Mouse (Mus musculus): ENCODE data around the gene Tmem248. TPM values are rescaled to one million over a fixed set of nuclear protein-coding genes. Genes with fewer than 3 reads are reported as not detected.

Tmem248 gene
- polyA plus RNA-seq, 1 experiment from 2014 or later, result 26.6 TPM

DNA sequence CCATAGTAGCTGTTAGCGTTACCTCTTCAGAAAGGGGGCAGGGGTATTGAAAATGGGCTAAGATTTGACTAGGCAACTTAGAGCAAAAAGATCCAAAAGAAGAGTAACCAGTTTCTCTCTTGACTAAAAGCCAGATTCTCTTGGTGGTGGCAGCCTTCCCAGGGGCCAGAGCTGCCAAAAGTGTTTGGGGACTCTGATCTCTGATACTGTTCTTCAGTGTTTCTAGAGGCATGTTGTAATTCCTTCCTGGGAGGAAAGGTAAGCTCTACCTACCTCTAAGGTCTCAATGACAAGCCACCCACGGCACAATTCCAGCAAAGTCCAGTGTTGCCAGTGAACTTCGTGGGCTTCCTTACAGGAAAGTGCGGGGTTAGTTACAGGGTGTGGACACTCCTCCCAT is 525 bp downstream of the Tmem248 start:
- no peaks in the 10 kb centered on the region for H3K27me3 ChIP-seq (replicated peaks; ENCODE audit: control insufficient read depth, insufficient read depth, low read length)
- no peak overlapping the region for H3K27ac ChIP-seq (ENCODE audit: low read depth, low read length)
- no peak overlapping the region for H3K4me3 ChIP-seq (ENCODE audit: low read length)
- no peak for ATAC-seq
- no peak overlapping the region for H3K9ac ChIP-seq (ENCODE audit: low read depth, low read length)
- no peaks in the 10 kb centered on the region for H3K9me3 ChIP-seq (ENCODE audit: control insufficient read depth, low read length)
- H3K4me1 ChIP-seq (ENCODE audit: control insufficient read depth, insufficient read depth, low read depth, low read length), result peaks cover 8% of the 10 kb centered on the region
- no peak overlapping the region for H3K4me2 ChIP-seq (ENCODE audit: low read length)
- WGBS, result 92% methylated on average over 4 of the region's 4 CpGs
- peaks cover 2% of the 10 kb centered on the region for H3K36me3 ChIP-seq (ENCODE audit: control insufficient read depth, insufficient read depth, low read length)

DNA sequence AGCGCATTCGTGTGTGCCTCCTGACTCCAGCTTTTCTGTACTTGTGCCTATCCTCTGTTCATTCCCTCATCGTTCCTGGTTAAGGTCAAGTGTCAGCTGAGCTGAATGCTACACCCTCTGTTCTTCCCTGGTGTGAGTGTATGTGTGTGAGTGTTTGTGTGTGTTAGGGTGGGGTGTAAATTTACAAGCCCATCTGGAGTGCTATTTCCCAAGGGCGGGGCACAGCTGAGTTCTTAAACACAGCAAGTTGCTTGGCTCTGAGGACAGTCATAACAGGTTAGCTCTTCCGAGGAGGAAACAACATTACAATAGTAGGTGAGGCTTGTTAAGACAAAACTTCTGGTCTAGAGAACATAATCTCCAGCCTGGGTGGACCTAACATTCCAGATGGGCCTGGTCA is 1.5 kb downstream of the Tmem248 start:
- Histone ChIP-seq H3K9ac (ENCODE audit: low read depth, low read length) (no peak overlapping the region), H3K4me1 (ENCODE audit: control insufficient read depth, insufficient read depth, low read depth, low read length) (peaks cover 12% of the 10 kb centered on the region), H3K27me3 (replicated peaks; ENCODE audit: control insufficient read depth, insufficient read depth, low read length) (no peaks in the 10 kb centered on the region), H3K36me3 (ENCODE audit: control insufficient read depth, insufficient read depth, low read length) (peaks cover 2% of the 10 kb centered on the region; the same call in 1 of the 2 replicates), H3K4me2 (ENCODE audit: low read length) (no peak overlapping the region), H3K27ac (ENCODE audit: low read depth, low read length) (no peak overlapping the region), H3K9me3 (ENCODE audit: control insufficient read depth, low read length) (no peaks in the 10 kb centered on the region), H3K4me3 (ENCODE audit: low read length) (no peak overlapping the region)
- no peak for ATAC-seq
- 84% methylated on average over 5 of the region's 5 CpGs for WGBS

DNA sequence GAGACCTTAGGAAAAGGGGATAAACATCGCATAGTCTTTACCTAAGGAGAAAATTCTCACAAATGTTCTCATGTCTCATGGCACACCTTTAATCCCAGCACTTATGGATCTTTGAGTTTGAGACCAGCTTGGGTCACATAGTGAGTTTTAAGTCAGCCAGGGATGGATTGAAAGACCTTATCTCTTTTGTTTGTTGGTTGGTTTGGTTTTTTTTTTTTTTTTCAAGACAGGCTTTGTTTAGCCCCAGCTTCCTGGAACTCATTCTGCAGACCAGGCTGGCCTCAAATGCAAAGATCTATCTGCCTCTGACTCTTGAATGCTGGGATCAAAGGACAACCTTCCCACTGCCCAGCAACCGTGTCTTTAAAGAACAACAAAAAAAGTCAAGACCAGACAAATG is 4.4 kb downstream of the Tmem248 start:
- 54% methylated on average over 2 of the region's 2 CpGs for WGBS
- H3K27ac ChIP-seq (ENCODE audit: low read depth, low read length), result peak overlapping the region; percentile 86
- no peaks in the 10 kb centered on the region for H3K9me3 ChIP-seq (ENCODE audit: control insufficient read depth, low read length)
- no peaks in the 10 kb centered on the region for H3K36me3 ChIP-seq (ENCODE audit: control insufficient read depth, insufficient read depth, low read length)
- peak overlapping the region; percentile 82 for H3K4me2 ChIP-seq (ENCODE audit: low read length)
- ATAC-seq, result 0 out of 2 replicates have a peak, but pooled peaks have one; percentile 3
- peak overlapping the region; percentile 54 for H3K4me3 ChIP-seq (ENCODE audit: low read length)
- H3K27me3 ChIP-seq (replicated peaks; ENCODE audit: control insufficient read depth, insufficient read depth, low read length), result no peaks in the 10 kb centered on the region
- peak overlapping the region; percentile 78 for H3K9ac ChIP-seq (ENCODE audit: low read depth, low read length)
- H3K4me1 ChIP-seq (ENCODE audit: control insufficient read depth, insufficient read depth, low read depth, low read length), result peaks cover 19% of the 10 kb centered on the region

DNA sequence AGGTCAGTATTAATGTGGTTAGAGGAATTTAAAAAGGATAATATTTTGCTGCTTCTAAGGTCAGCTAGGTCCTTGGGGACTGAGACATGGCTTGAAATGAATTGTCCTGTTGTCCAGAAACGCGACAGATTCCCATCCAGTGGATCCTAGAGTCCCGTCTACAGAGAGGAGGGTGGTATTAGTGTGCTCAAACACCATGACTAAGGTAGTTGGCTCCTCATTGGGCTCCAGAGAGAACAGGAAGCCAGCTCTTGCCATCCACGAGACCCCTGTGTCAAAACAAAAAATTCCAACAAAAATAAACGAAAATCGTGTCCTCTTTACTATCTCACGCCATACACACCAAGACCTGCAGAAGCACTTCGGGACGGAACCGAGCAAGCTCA is 4.9 kb downstream of the Tmem248 start:
- Histone ChIP-seq H3K4me1 (ENCODE audit: control insufficient read depth, insufficient read depth, low read depth, low read length) (peaks cover 19% of the 10 kb centered on the region), H3K27ac (ENCODE audit: low read depth, low read length) (peak overlapping the region; percentile 86), H3K9me3 (ENCODE audit: control insufficient read depth, low read length) (no peaks in the 10 kb centered on the region), H3K4me2 (ENCODE audit: low read length) (peak overlapping the region; percentile 82), H3K9ac (ENCODE audit: low read depth, low read length) (peak overlapping the region; percentile 78), H3K36me3 (ENCODE audit: control insufficient read depth, insufficient read depth, low read length) (no peaks in the 10 kb centered on the region), H3K4me3 (ENCODE audit: low read length) (peak overlapping the region; percentile 54), H3K27me3 (replicated peaks; ENCODE audit: control insufficient read depth, insufficient read depth, low read length) (no peaks in the 10 kb centered on the region)
- WGBS, result 0% methylated on average over 10 of the region's 10 CpGs
- ATAC-seq, result peak; percentile 72

- no peaks in the 10 kb centered on the region for H3K9me3 ChIP-seq (ENCODE audit: control insufficient read depth, low read length)
- WGBS, result under 1% methylated on average over 80 of the region's 88 CpGs
- H3K27me3 ChIP-seq (replicated peaks; ENCODE audit: control insufficient read depth, insufficient read depth, low read length), result no peaks in the 10 kb centered on the region
Measured at GRCm38 (mm10) chr5:130222146-130223004, 5.5 kb downstream of the Tmem248 start.

DNA sequence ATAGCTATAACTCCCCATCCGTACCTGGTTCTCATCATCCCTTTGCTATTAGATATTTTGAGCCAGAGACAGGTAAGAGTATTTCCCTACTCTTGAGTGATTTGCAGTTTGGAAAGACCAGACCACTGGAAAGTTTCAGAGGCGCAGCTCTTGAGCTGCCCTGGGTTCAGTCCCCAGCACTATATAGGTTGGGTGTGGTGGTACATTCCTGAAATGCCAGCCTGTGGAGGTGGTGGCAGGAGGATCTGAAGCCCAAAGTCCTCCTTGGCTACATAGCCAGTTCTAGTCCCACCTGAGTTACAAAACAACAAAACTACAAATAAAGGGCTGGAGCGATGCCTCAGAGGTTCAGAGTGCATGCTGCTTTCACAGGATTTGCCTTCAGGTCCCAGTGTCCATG is 9.9 kb downstream of the Tmem248 start:
- peaks cover 11% of the 10 kb centered on the region for H3K4me1 ChIP-seq (ENCODE audit: control insufficient read depth, insufficient read depth, low read depth, low read length)
- no peaks in the 10 kb centered on the region for H3K9me3 ChIP-seq (ENCODE audit: control insufficient read depth, low read length)
- no peaks in the 10 kb centered on the region for H3K27me3 ChIP-seq (replicated peaks; ENCODE audit: control insufficient read depth, insufficient read depth, low read length)
- ATAC-seq, result no peak
- WGBS, result 100% methylated on average over 3 of the region's 3 CpGs
- no peak overlapping the region for H3K4me2 ChIP-seq (ENCODE audit: low read length)
- peaks cover 4% of the 10 kb centered on the region for H3K36me3 ChIP-seq (ENCODE audit: control insufficient read depth, insufficient read depth, low read length)
- no peak overlapping the region for H3K4me3 ChIP-seq (ENCODE audit: low read length)
- no peak overlapping the region for H3K9ac ChIP-seq (ENCODE audit: low read depth, low read length)
- no peak overlapping the region for H3K27ac ChIP-seq (ENCODE audit: low read depth, low read length)

More at GRCm38 (mm10) chr5:130222146-130223004, 5.5 kb downstream of the Tmem248 start:
- peak overlapping the region; percentile 54 for H3K4me3 ChIP-seq (ENCODE audit: low read length)
- H3K36me3 ChIP-seq (ENCODE audit: control insufficient read depth, insufficient read depth, low read length), result no peaks in the 10 kb centered on the region
- peak overlapping the region; percentile 86 for H3K27ac ChIP-seq (ENCODE audit: low read depth, low read length)
- H3K4me2 ChIP-seq (ENCODE audit: low read length), result peak overlapping the region; percentile 82
- H3K4me1 ChIP-seq (ENCODE audit: control insufficient read depth, insufficient read depth, low read depth, low read length), result peaks cover 19% of the 10 kb centered on the region
- H3K9ac ChIP-seq (ENCODE audit: low read depth, low read length), result peak overlapping the region; percentile 78
- peak; percentile 87 for ATAC-seq

DNA sequence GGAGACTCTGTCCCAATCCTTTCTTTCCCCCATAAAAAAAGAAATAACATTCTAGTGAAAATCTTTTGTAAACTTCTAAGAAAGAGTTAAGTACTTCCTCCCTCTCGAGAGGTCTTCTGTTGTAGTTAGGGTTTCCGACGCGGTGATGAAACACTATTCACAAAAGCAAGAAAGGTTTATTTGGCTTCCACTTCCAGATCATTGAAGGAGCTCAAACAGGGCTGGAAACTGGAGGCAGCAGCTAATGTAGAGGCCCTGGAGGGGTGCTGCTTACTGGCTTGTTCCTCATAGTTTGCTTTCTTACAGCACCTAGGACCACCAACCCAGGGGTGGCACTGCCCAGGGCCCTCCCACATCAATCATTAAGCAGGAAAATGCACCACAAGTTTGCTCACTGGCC is 11.2 kb downstream of the Tmem248 start:
- H3K27ac ChIP-seq (ENCODE audit: low read depth, low read length), result no peak overlapping the region
- H3K27me3 ChIP-seq (replicated peaks; ENCODE audit: control insufficient read depth, insufficient read depth, low read length), result no peaks in the 10 kb centered on the region
- 85% methylated on average over 4 of the region's 4 CpGs for WGBS
- H3K4me1 ChIP-seq (ENCODE audit: control insufficient read depth, insufficient read depth, low read depth, low read length), result peaks cover 9% of the 10 kb centered on the region
- H3K4me3 ChIP-seq (ENCODE audit: low read length), result no peak overlapping the region
- ATAC-seq, result no peak
- no peaks in the 10 kb centered on the region for H3K9me3 ChIP-seq (ENCODE audit: control insufficient read depth, low read length)
- H3K9ac ChIP-seq (ENCODE audit: low read depth, low read length), result no peak overlapping the region
- peaks cover 15% of the 10 kb centered on the region for H3K36me3 ChIP-seq (ENCODE audit: control insufficient read depth, insufficient read depth, low read length)
- no peak overlapping the region for H3K4me2 ChIP-seq (ENCODE audit: low read length)

GRCm38 (mm10) chr5:130236302-130236701 is 19.4 kb downstream of the Tmem248 start:
- H3K9ac ChIP-seq (ENCODE audit: low read depth, low read length), result no peak overlapping the region
- WGBS, result 93% methylated on average over 8 of the region's 8 CpGs
- H3K36me3 ChIP-seq (ENCODE audit: control insufficient read depth, insufficient read depth, low read length), result peaks cover 73% of the 10 kb centered on the region

DNA sequence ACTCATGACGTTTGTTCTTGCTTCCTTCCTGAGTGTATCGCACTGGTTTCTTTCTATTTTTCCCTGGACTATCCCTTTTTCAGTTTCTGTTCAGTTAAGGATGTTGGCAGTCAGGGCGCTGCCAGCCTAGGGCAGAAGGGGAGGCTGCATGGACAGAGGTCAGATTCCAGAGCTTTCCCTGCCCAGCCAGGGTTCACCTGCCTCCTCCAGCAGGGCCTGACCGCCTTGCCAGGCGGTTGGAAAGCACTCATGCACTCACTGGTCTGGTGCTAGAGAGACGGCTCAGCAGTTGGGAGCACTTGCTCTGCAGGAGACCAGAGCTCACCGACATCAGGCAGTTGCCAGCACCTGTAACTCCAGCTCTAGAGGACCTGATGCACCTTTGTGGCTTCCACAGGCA is 22.4 kb downstream of the Tmem248 start:
- Histone ChIP-seq H3K36me3 (ENCODE audit: control insufficient read depth, insufficient read depth, low read length) (peaks cover 68% of the 10 kb centered on the region), H3K9me3 (ENCODE audit: control insufficient read depth, low read length) (no peaks in the 10 kb centered on the region), H3K4me3 (ENCODE audit: low read length) (no peak overlapping the region), H3K27me3 (replicated peaks; ENCODE audit: control insufficient read depth, insufficient read depth, low read length) (no peaks in the 10 kb centered on the region), H3K4me1 (ENCODE audit: control insufficient read depth, insufficient read depth, low read depth, low read length) (no peaks in the 10 kb centered on the region), H3K4me2 (ENCODE audit: low read length) (no peak overlapping the region), H3K27ac (ENCODE audit: low read depth, low read length) (no peak overlapping the region), H3K9ac (ENCODE audit: low read depth, low read length) (no peak overlapping the region)
- WGBS, result 88% methylated on average over 7 of the region's 7 CpGs
- no peak for ATAC-seq

More at GRCm38 (mm10) chr5:130236302-130236701, 19.4 kb downstream of the Tmem248 start:
- H3K4me3 ChIP-seq (ENCODE audit: low read length), result no peak overlapping the region
- H3K4me1 ChIP-seq (ENCODE audit: control insufficient read depth, insufficient read depth, low read depth, low read length), result no peaks in the 10 kb centered on the region
- no peaks in the 10 kb centered on the region for H3K27me3 ChIP-seq (replicated peaks; ENCODE audit: control insufficient read depth, insufficient read depth, low read length)
- H3K9me3 ChIP-seq (ENCODE audit: control insufficient read depth, low read length), result no peaks in the 10 kb centered on the region
- no peak for ATAC-seq
- H3K27ac ChIP-seq (ENCODE audit: low read depth, low read length), result no peak overlapping the region
- no peak overlapping the region for H3K4me2 ChIP-seq (ENCODE audit: low read length)

Data from hindbrain, embryonic 16.5 days (tissue).